In the genomic region with DNA sequence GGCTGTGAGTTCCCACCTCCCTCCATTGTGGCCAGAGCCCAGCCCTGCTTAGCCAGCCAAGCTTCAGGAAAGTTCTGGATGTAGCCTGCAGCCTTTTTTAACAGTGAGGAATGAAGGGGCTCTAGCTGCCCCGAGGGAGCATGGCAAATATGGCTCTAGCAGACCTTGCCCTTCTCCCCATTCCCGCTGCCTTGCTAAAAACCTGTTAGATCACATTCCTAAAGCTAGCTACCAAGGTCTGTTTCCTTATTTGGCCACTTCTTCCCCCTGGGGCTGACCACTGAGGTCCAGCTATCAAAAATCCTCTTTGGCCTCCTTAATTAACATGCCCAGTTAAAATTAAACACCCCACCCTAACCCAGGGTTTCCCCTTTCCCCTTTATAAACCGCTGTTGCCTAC, we compare ENCODE assay signal across 23 mouse cellular contexts. TPM values are rescaled to one million over a fixed set of nuclear protein-coding genes. Genes with fewer than 3 reads are reported as not detected.
DNase-seq lines count a peak whose midpoint lies in the region; ATAC-seq and TF ChIP-seq lines count a peak whose summit lies in the region.
"Had no signal": no experiment of that assay in that cellular context is flagged by ENCODE, and none has a peak within 500 bp of the region (broad histone marks: within the 10 kb centered on the region; RNA-seq: fewer than 3 reads in every experiment).

No protein-coding gene starts in this region.

- H3K36me3 ChIP-seq in intestine, embryonic 15.5 days = no peaks in the 10 kb centered on the region
- no peaks in the 10 kb centered on the region for H3K36me3 ChIP-seq in intestine, postnatal 0 days (ENCODE audit: control insufficient read depth, insufficient read depth)
- H3K36me3 ChIP-seq in embryonic facial prominence, embryonic 10.5 days (replicated peaks) = no peaks in the 10 kb centered on the region
- no peaks in the 10 kb centered on the region for H3K36me3 ChIP-seq in kidney, adult 2 months (ENCODE audit: control insufficient read depth, insufficient read depth, low read length)
- no peaks in the 10 kb centered on the region for H3K36me3 ChIP-seq in liver, postnatal 0 days (replicated peaks; ENCODE audit: insufficient read depth, low read length)
- H3K36me3 ChIP-seq: embryonic facial prominence, embryonic 12.5 days; hindbrain, embryonic 12.5 days had no signal

- TF ChIP-seq POLR2A in kidney, adult 2 months (IDR thresholded peaks at IDR 0.05; ENCODE audit: low read depth, low read length) = no peak

- H3K9me3 ChIP-seq in intestine, embryonic 15.5 days = no peaks in the 10 kb centered on the region
- no peaks in the 10 kb centered on the region for H3K9me3 ChIP-seq in intestine, postnatal 0 days (ENCODE audit: control insufficient read depth)
- H3K9me3 ChIP-seq in embryonic facial prominence, embryonic 10.5 days = no peaks in the 10 kb centered on the region
- no peaks in the 10 kb centered on the region for H3K9me3 ChIP-seq in liver, postnatal 0 days (ENCODE audit: low read length)
- H3K9me3 ChIP-seq: embryonic facial prominence, embryonic 12.5 days; hindbrain, embryonic 12.5 days; megakaryocyte, embryonic 14.5 days had no signal

- H3K4me1 ChIP-seq in intestine, embryonic 15.5 days (replicated peaks) = peaks cover 9% of the 10 kb centered on the region
- H3K4me1 ChIP-seq in intestine, postnatal 0 days (replicated peaks; ENCODE audit: control insufficient read depth, insufficient read depth, low read length) = no peaks in the 10 kb centered on the region
- peaks cover 11% of the 10 kb centered on the region for H3K4me1 ChIP-seq in embryonic facial prominence, embryonic 10.5 days
- 0 out of 2 replicates have a peak, but pooled peaks cover 3% of the 10 kb centered on the region for H3K4me1 ChIP-seq in kidney, adult 2 months (ENCODE audit: control insufficient read depth, insufficient read depth, low read length)
- peaks cover 13% of the 10 kb centered on the region for H3K4me1 ChIP-seq in liver, postnatal 0 days (ENCODE audit: insufficient read depth)
- H3K4me1 ChIP-seq: embryonic facial prominence, embryonic 12.5 days; hindbrain, embryonic 12.5 days had no signal

- WGBS in intestine, embryonic 15.5 days = 33% methylated on average over 3 of the region's 3 CpGs
- 17% methylated on average over 3 of the region's 3 CpGs for WGBS in intestine, postnatal 0 days
- 60% methylated on average over 3 of the region's 3 CpGs for WGBS in embryonic facial prominence, embryonic 10.5 days
- WGBS in kidney, adult 2 months = 49% methylated on average over 3 of the region's 3 CpGs
- 63% methylated on average over 3 of the region's 3 CpGs for WGBS in liver, postnatal 0 days (ENCODE audit: insufficient replicate concordance)

- H3K4me3 ChIP-seq in intestine, embryonic 15.5 days (replicated peaks) = no peak overlapping the region
- H3K4me3 ChIP-seq in intestine, postnatal 0 days (ENCODE audit: low read depth, low read length) = no peak overlapping the region
- no peak overlapping the region for H3K4me3 ChIP-seq in embryonic facial prominence, embryonic 10.5 days
- no peak overlapping the region for H3K4me3 ChIP-seq in kidney, adult 2 months (ENCODE audit: insufficient read depth, low read depth, low read length)
- H3K4me3 ChIP-seq in liver, postnatal 0 days (ENCODE audit: low read depth, low read length) = no peak overlapping the region
- H3K4me3 ChIP-seq: embryonic facial prominence, embryonic 12.5 days; erythroblast, embryonic 14.5 days; hindbrain, embryonic 12.5 days; megakaryocyte, embryonic 14.5 days had no signal

- H3K9ac ChIP-seq in intestine, embryonic 15.5 days = no peak overlapping the region
- H3K9ac ChIP-seq in intestine, postnatal 0 days (ENCODE audit: low read depth, low read length) = no peak overlapping the region
- H3K9ac ChIP-seq in liver, postnatal 0 days (replicated peaks) = no peak overlapping the region
- H3K9ac ChIP-seq: embryonic facial prominence, embryonic 12.5 days; hindbrain, embryonic 12.5 days had no signal

- no peaks in the 10 kb centered on the region for H3K27me3 ChIP-seq in intestine, embryonic 15.5 days (replicated peaks)
- H3K27me3 ChIP-seq in intestine, postnatal 0 days (replicated peaks; ENCODE audit: control insufficient read depth, insufficient read depth, low read length) = no peaks in the 10 kb centered on the region
- H3K27me3 ChIP-seq in embryonic facial prominence, embryonic 10.5 days (replicated peaks; ENCODE audit: low read depth, poor library complexity, severe bottlenecking) = no peaks in the 10 kb centered on the region
- no peaks in the 10 kb centered on the region for H3K27me3 ChIP-seq in kidney, adult 2 months (replicated peaks; ENCODE audit: control insufficient read depth, insufficient read depth, low read length)
- no peaks in the 10 kb centered on the region for H3K27me3 ChIP-seq in liver, postnatal 0 days (ENCODE audit: insufficient read depth, low read length)
- H3K27me3 ChIP-seq: embryonic facial prominence, embryonic 12.5 days; hindbrain, embryonic 12.5 days had no signal

- no peak for TF ChIP-seq CTCF in intestine, postnatal 0 days (IDR thresholded peaks at IDR 0.05; ENCODE audit: low read depth)
- TF ChIP-seq CTCF in kidney, adult 2 months (conservative IDR thresholded peaks at IDR 0.05; ENCODE audit: insufficient read depth, insufficient read length, low read depth, low read length) = no peak
- TF ChIP-seq CTCF in liver, postnatal 0 days (IDR thresholded peaks at IDR 0.05; ENCODE audit: low read depth) = no peak

- H3K4me2 ChIP-seq in intestine, embryonic 15.5 days (replicated peaks) = no peak overlapping the region
- no peak overlapping the region for H3K4me2 ChIP-seq in intestine, postnatal 0 days (replicated peaks; ENCODE audit: low read depth)
- no peak overlapping the region for H3K4me2 ChIP-seq in liver, postnatal 0 days (ENCODE audit: low read depth, low read length)
- H3K4me2 ChIP-seq: embryonic facial prominence, embryonic 12.5 days; hindbrain, embryonic 12.5 days had no signal

- no peak for TF ChIP-seq EP300 in liver, postnatal 0 days (IDR thresholded peaks at IDR 0.05; ENCODE audit: low read depth)

- H3K27ac ChIP-seq in intestine, embryonic 15.5 days = no peak overlapping the region
- no peak overlapping the region for H3K27ac ChIP-seq in intestine, postnatal 0 days (ENCODE audit: low read depth, low read length)
- H3K27ac ChIP-seq in embryonic facial prominence, embryonic 10.5 days (replicated peaks) = peak overlapping the region; percentile 63
- peak overlapping the region; percentile 79 for H3K27ac ChIP-seq in kidney, adult 2 months (ENCODE audit: insufficient read depth, low read depth, low read length)
- no peak overlapping the region for H3K27ac ChIP-seq in liver, postnatal 0 days (ENCODE audit: low read depth)
- H3K27ac ChIP-seq: embryonic facial prominence, embryonic 12.5 days; hindbrain, embryonic 12.5 days had no signal

- peak; percentile 64 for ATAC-seq in intestine, embryonic 15.5 days
- ATAC-seq in intestine, postnatal 0 days = no peak
- ATAC-seq in liver, postnatal 0 days = no peak
- ATAC-seq: forebrain, embryonic 14.5 days had no signal

- peak; percentile 32 for DNase-seq in embryonic facial prominence, embryonic 10.5 days (ENCODE audit: low spot score)
- DNase-seq in kidney, adult 2 months = peak; percentile 42
- DNase-seq in kidney, postnatal 14 days = peak; percentile 36
- DNase-seq in B cell, adult 2 months = no peak
- no peak for DNase-seq in cerebellum, adult 11-12 months
- no peak for DNase-seq in liver, postnatal 0 days
- DNase-seq: cerebellum, adult 2 months; gastrocnemius, postnatal 36 days; left cerebral cortex, postnatal 4 days; lung, postnatal 10 days; right cerebral cortex, postnatal 25 days; thymus, postnatal 14 days had no signal

RNA-seq across cellular contexts. Expression of gene Cd22, which starts 12.4 kb away (rescaled TPM):
- polyA plus RNA-seq in intestine, embryonic 15.5 days (2015; fragmentation: Nextera tagmentation; extraction: Ambion mirVana) = 0.38 and 0.59 TPM in 2 replicates
- polyA plus RNA-seq in intestine, postnatal 0 days (2015; fragmentation: Nextera tagmentation; extraction: Ambion mirVana) = 0.27 and 0.51 TPM in 2 replicates
- polyA plus RNA-seq in embryonic facial prominence, embryonic 10.5 days (2016; fragmentation: Nextera tagmentation; extraction: Ambion mirVana) = 0.08 and 0.27 TPM in 2 replicates
- polyA plus RNA-seq in kidney, adult 2 months (2012; rRNA removed) = 0.42 and 11.2 TPM in 2 replicates
- polyA plus RNA-seq in liver, postnatal 0 days (2015; fragmentation: Nextera tagmentation; extraction: Ambion mirVana) = 1.5 and 2.2 TPM in 2 replicates
- polyA plus RNA-seq: erythroblast, embryonic 14.5 days; forebrain, embryonic 14.5 days; hindbrain, embryonic 12.5 days had no signal

RNA-seq across cellular contexts. Expression of gene Mag, which starts 22.2 kb away (rescaled TPM):
- polyA plus RNA-seq in intestine, embryonic 15.5 days (2015; fragmentation: Nextera tagmentation; extraction: Ambion mirVana) = 0.24 and 0.40 TPM in 2 replicates
- 0.18 and 0.31 TPM in 2 replicates for polyA plus RNA-seq in intestine, postnatal 0 days (2015; fragmentation: Nextera tagmentation; extraction: Ambion mirVana)
- polyA plus RNA-seq in embryonic facial prominence, embryonic 10.5 days (2016; fragmentation: Nextera tagmentation; extraction: Ambion mirVana) = 0.32 and 0.39 TPM in 2 replicates
- 0.71 and 0.94 TPM in 2 replicates for polyA plus RNA-seq in kidney, adult 2 months (2012; rRNA removed)
- 0.47 and 0.51 TPM in 2 replicates for polyA plus RNA-seq in liver, postnatal 0 days (2015; fragmentation: Nextera tagmentation; extraction: Ambion mirVana)
- polyA plus RNA-seq: erythroblast, embryonic 14.5 days had no signal

RNA-seq across cellular contexts. Expression of gene Ffar1, which starts 31.2 kb away (rescaled TPM):
- polyA plus RNA-seq in intestine, embryonic 15.5 days (2015; fragmentation: Nextera tagmentation; extraction: Ambion mirVana) = 0.25 and 0.27 TPM in 2 replicates
- polyA plus RNA-seq in intestine, postnatal 0 days (2015; fragmentation: Nextera tagmentation; extraction: Ambion mirVana) = 0.13 and 0.21 TPM in 2 replicates
- 0.05 TPM in 1 of 2 replicates, not detected in the other for polyA plus RNA-seq in embryonic facial prominence, embryonic 10.5 days (2016; fragmentation: Nextera tagmentation; extraction: Ambion mirVana)
- polyA plus RNA-seq in kidney, adult 2 months (2012; rRNA removed) = 0.03 and 0.48 TPM in 2 replicates
- 0.06 TPM in 1 of 2 replicates, not detected in the other for polyA plus RNA-seq in liver, postnatal 0 days (2015; fragmentation: Nextera tagmentation; extraction: Ambion mirVana)
- polyA plus RNA-seq: cerebellum, adult 2 months; embryonic facial prominence, embryonic 12.5 days; erythroblast, embryonic 14.5 days; forebrain, embryonic 14.5 days; hindbrain, embryonic 12.5 days; midbrain, postnatal 0 days had no signal

RNA-seq across cellular contexts. Expression of gene Hamp2, which starts 32.0 kb away (rescaled TPM):
- not detected in 2 replicates for polyA plus RNA-seq in intestine, embryonic 15.5 days (2015; fragmentation: Nextera tagmentation; extraction: Ambion mirVana)
- polyA plus RNA-seq in intestine, postnatal 0 days (2015; fragmentation: Nextera tagmentation; extraction: Ambion mirVana) = not detected in 2 replicates
- polyA plus RNA-seq in embryonic facial prominence, embryonic 10.5 days (2016; fragmentation: Nextera tagmentation; extraction: Ambion mirVana) = not detected in 2 replicates
- polyA plus RNA-seq in kidney, adult 2 months (2012; rRNA removed) = 1.1 TPM in 1 of 2 replicates, not detected in the other
- polyA plus RNA-seq in liver, postnatal 0 days (2015; fragmentation: Nextera tagmentation; extraction: Ambion mirVana) = 0.49 TPM in 1 of 2 replicates, not detected in the other
- polyA plus RNA-seq: cerebellum, adult 2 months; embryonic facial prominence, embryonic 12.5 days; erythroblast, embryonic 14.5 days; forebrain, embryonic 14.5 days; heart, embryonic 16.5 days; hindbrain, embryonic 12.5 days; midbrain, postnatal 0 days had no signal

RNA-seq across cellular contexts. Expression of gene Ffar3, which starts 36.5 kb away (rescaled TPM):
- 0.54 and 0.83 TPM in 2 replicates for polyA plus RNA-seq in intestine, embryonic 15.5 days (2015; fragmentation: Nextera tagmentation; extraction: Ambion mirVana)
- polyA plus RNA-seq in intestine, postnatal 0 days (2015; fragmentation: Nextera tagmentation; extraction: Ambion mirVana) = 0.21 and 0.47 TPM in 2 replicates
- polyA plus RNA-seq in embryonic facial prominence, embryonic 10.5 days (2016; fragmentation: Nextera tagmentation; extraction: Ambion mirVana) = not detected in 2 replicates
- polyA plus RNA-seq in kidney, adult 2 months (2012; rRNA removed) = 0.07 and 0.08 TPM in 2 replicates
- not detected in 2 replicates for polyA plus RNA-seq in liver, postnatal 0 days (2015; fragmentation: Nextera tagmentation; extraction: Ambion mirVana)
- polyA plus RNA-seq: cerebellum, adult 2 months; erythroblast, embryonic 14.5 days; forebrain, embryonic 14.5 days; heart, embryonic 16.5 days; hindbrain, embryonic 12.5 days; liver, adult 2 months; midbrain, postnatal 0 days; testis, adult 2 months had no signal

Comparison
In these comparisons a context has a peak if more than half of its experiments do, and no peak if none do; other contexts are left out.
1. H3K27ac ChIP-seq: peak in embryonic facial prominence, embryonic 10.5 days (single experiment) and kidney, adult 2 months (single experiment); none in intestine, embryonic 15.5 days (single experiment), intestine, postnatal 0 days (single experiment) and liver, postnatal 0 days (single experiment).
2. DNase-seq: peak in embryonic facial prominence, embryonic 10.5 days (single experiment), kidney, adult 2 months (single experiment) and kidney, postnatal 14 days (single experiment); none in B cell, adult 2 months (0 of 2), cerebellum, adult 11-12 months (single experiment) and liver, postnatal 0 days (single experiment).